Mouse (Mus musculus): ENCODE results near the gene Guca2a.
"Not testable (repeated sequence)": the region's sequence is repeated elsewhere in the genome, so short reads cannot be mapped to it uniquely, and the experiment has no call there.

Gene Guca2a

GRCm38 (mm10) chr4:119637176-119637845 lies at the start of gene Guca2a:
Gene Guca2a, plus strand, starts transcription at chr4:119637704.
- DNase-seq (ENCODE audit: extremely low spot score), result no peak

DNA sequence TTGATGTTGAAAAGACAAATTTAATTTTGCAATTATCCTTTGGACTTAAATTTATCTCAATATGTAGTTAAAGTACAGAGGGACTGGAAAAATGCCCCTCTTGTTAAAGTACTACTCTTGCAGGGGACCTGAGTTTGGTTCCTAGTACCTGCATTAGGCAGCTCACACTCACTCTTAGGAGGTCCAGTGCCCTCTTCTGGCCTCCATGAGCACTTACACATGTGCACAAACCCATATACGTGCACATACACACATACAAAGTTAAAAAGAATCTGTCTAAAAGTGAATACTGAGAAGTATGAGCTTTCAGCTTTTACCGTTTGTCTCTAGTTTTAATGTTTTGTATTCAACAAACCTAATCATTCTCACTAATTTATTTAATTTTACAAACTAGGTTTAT lies 49.5 kb upstream of the Guca2a start:
- DNase-seq (ENCODE audit: extremely low spot score), result no peak

- no peak for DNase-seq (ENCODE audit: extremely low spot score)
Measured at GRCm38 (mm10) chr4:119589423-119589822, 48.1 kb upstream of the Guca2a start.

- DNase-seq (ENCODE audit: extremely low spot score), result no peak
Measured at GRCm38 (mm10) chr4:119590027-119590426, 47.5 kb upstream of the Guca2a start.

DNA sequence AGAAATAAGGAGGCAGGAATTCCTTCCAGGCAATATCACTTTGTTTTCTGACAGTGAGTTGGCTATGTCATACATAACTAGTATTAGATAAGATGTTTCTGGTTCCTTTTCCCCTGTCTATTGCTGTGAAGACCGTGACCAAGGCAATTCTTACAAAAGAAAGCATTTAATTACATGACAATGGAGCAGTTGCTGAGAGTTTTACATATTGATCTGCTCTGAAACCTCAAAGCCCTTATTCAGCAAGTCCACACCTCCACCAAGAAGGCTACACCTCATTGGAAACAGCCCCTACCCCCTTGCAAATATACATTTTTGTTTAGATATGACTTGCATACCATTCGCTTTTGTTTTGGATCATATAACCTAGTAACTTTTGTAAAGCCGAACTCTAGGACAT lies 45.0 kb upstream of the Guca2a start:
- DNase-seq (ENCODE audit: extremely low spot score), result no peak

GRCm38 (mm10) chr4:119594331-119594730 lies 43.2 kb upstream of the Guca2a start:
- DNase-seq (ENCODE audit: extremely low spot score), result no peak

DNA sequence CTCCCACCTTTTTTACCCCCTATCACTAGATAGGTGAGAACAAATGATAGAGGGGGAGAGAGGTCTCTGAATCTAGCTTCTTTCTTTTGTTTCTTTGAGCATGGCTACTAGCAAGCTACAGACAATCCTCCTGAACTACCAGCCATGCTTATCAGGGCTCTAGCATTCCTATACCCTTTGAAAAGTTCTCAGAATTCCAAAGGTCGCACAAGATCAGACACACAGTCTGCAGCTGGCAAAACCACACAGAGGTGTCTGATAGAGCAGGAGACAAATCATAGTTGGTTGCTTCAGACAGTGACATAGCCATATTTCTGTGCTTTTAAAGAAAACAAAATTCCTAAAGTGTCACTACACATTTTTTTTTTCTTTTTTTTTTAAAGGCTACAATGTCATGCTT lies 37.9 kb upstream of the Guca2a start:
- DNase-seq (ENCODE audit: extremely low spot score), result no peak

GRCm38 (mm10) chr4:119609488-119609887 lies 28.0 kb upstream of the Guca2a start:
- no peak for DNase-seq (ENCODE audit: extremely low spot score)

- DNase-seq (ENCODE audit: extremely low spot score), result no peak
Measured at GRCm38 (mm10) chr4:119614078-119614477, 23.4 kb upstream of the Guca2a start.

DNA sequence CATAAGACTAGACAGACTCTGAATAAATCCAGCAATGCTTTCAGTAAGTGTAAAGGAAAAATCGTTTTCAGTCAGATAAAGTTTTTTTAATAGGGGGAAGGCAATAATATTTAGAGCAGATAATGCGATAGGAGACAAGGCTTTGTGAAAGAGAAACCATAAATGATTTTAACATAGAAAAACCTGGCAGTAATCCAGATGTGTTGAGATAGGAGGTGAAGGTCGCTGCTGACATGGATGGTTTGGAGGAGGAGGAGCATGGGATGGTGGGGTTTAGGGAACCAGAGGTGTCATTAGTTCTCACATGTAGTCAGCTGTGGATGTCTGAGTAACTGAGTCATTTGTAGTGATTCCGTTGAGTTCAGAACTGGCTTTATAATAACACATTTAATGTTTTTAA lies 22.8 kb upstream of the Guca2a start:
- no peak for DNase-seq (ENCODE audit: extremely low spot score)

- DNase-seq (ENCODE audit: extremely low spot score), result no peak
Measured at GRCm38 (mm10) chr4:119626081-119626645, 11.3 kb upstream of the Guca2a start.

GRCm38 (mm10) chr4:119626876-119627275 lies 10.6 kb upstream of the Guca2a start:
- no peak for DNase-seq (ENCODE audit: extremely low spot score)

DNA sequence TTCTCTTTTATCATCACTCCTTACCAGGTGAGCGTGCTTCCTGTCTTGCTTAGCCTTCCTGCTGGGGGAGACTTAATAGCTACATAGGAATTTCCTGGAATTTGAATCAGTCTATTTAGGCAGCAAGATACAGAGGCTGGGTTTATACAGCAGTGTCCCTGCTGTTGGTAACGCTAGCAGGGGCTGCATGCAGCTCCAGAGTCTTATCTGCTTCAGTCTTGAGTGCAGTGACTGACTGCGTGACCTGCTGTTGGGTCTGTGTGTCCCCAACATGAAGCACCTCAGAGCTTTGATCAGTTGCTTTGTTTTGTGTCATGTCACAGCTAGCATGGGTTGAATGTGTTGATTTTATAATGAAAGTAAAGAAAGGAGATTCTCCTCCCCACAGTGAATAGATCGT lies 10.2 kb upstream of the Guca2a start:
- no peak for DNase-seq (ENCODE audit: extremely low spot score)

DNA sequence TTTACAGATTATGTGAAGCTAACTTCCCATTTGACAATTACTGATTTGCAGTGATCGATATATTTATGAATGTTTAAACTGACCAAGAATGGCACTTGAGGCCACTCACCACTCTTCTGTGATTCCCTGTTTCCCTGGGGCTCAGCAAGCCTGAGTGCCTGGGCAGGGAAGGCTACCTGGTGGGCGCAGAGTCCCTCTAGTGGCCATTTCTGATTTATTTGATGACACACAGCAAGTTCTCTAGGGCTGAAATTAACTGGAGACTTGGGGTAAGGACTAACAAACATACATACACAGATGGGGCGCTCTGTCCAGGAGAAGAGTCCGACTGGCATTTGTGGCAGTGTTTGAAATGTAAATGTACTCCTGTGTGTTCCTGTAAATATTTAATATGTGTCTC lies 9.1 kb upstream of the Guca2a start:
- not testable (repeated sequence) for DNase-seq (ENCODE audit: extremely low spot score)

DNA sequence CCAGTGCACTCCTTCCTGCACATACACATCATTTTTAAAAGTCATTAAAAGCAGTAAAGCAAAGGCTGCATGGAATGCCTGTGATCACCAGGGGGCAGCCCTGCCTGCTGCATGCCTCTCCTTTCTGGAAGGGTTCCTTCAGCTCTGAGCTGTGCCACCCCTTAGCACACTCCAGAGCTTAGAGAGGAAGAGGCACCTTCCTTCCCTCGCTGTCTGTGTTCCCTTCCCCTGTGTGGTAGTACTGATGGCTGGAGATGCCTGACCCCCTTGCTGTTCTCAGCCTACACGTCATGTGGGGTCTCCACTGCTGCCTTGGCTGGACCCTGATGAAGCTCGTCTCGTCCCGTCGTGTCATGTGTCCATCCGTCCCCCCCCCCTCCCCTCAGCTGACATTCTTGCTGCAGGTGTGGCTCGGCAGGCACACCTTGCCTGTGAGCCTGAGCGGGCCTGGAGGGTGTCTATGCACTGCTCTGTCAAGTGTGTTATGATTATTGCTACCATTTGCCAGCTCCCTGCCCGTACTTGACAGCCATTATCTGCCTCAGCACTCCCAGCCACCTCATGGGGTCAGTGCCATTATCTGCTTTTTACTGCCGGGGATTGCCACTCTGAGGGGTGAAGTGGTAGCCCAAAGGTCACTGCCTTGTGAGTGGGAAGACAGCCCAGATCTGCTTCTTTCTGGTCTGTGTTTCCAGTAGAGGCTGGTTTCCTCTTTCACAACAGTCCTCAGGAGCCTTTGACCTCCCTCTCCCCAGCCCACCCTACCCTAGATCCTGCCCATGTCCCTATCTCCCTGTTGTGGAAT lies 6.2 kb upstream of the Guca2a start:
- DNase-seq (ENCODE audit: extremely low spot score), result no peak

DNA sequence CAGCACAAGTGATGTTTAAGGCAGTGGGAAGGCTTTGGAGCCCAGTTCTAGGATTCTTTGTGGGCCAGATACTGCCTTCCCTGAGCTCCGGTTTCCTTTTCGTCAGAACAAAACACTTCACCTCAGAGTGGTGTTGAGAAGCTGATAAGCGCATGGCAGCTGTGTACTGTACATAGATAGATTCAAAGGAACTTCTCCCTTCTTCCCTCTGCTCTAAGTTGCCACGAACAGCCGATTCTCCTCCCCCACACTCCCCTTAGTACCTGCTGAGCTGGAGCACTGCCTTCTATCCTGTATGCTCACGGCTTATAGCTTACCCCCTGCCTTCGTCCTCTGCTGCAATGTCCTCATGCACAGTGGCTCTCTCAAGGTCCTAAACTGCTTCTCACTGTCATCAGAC lies 4.8 kb upstream of the Guca2a start:
- no peak for DNase-seq (ENCODE audit: extremely low spot score)

- no peak for DNase-seq (ENCODE audit: extremely low spot score)
Measured at GRCm38 (mm10) chr4:119633342-119633741, 4.2 kb upstream of the Guca2a start.

DNA sequence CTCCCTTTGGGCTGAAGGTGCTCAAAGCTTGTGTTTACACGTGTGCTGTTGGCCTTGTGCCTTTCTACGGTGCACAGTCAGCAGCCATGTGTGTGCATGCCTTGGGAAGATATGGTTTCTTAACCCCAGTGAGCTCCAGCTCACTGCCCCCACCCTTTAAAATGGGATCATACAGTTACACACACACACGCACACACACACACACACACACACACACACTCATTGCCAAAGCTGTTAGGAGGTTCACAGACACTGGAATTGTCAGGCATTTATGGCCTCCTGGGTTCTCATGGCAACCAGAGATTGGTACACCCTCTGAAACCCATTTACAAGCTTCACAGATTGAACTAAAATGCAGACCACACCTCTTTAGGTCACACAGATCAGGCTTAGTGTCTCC lies 3.6 kb upstream of the Guca2a start:
- no peak for DNase-seq (ENCODE audit: extremely low spot score)

DNA sequence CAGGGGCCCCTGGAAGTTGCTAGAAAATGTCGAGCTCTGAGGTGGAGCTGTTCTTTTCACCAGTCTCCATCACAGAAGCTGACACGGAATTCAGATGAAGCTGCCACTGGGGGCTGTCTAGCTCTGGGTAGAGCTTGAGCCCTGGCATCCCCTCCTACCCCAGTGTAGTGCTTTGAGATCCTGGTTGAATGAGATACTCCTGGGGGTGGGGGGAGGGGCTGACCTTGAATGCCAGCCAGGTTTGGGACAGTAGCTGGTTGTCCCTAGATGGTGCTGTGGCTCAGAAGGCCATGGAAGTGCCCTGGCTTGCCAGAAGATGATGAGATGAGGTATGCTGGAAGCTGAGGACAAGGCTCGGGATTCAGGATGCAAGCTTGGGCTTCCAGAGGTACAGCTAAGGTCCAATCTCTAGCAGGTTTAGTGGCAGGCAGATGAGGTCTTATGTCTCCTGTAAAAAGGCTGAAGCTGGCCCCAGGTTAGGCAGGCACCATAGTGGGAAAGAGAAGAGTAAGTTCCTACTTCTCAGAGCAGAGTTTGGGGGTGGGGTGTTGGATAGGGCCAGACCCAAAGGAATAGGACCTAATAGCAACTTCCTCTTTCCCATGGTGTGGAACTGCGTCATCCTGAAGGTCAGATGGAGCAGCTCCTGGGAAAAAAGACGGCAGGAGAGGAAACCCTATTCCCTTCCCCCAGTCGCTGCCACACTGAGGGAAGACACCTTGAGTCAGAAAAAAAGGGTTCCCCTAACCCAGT lies 2.4 kb upstream of the Guca2a start:
- DNase-seq (ENCODE audit: extremely low spot score), result no peak

GRCm38 (mm10) chr4:119635686-119636085 lies 1.8 kb upstream of the Guca2a start:
- DNase-seq (ENCODE audit: extremely low spot score), result no peak

- no peak for DNase-seq (ENCODE audit: extremely low spot score)
Measured at GRCm38 (mm10) chr4:119636731-119637130, 773 bp upstream of the Guca2a start.

DNA sequence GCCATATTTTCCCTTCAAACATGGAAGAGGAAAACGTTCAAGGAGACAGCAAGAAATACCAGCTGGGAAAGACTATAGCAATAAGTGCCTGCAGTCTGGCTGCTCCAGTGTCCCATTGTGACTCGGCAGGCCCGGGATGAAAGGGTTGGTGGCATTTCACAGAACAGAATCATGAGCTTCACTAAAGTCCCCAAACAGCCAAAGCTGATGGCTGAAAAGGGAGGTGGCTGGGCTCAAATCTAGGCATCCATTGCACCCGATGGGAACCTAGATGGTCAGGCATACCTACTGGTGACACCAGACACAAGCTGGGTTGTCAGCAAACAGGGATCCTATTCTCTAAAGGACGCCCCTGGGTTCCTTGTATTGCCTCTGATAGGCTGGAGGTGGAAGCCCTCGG lies 442 bp downstream of the Guca2a start:
- DNase-seq (ENCODE audit: extremely low spot score), result no peak

Measured in embryo, embryonic 9.5 days (tissue).